Mouse (Mus musculus) adrenal gland, adult 18-20 months (tissue): ENCODE results near the gene Eif3k. TPM values are rescaled to one million over a fixed set of nuclear protein-coding genes. Genes with fewer than 3 reads are reported as not detected.

Experiments used
- total RNA-seq, 2 experiments: library from RNA; stranded (reverse); gene quantifications; 1 replicate in 1 of 2; 2 replicates in 1 of 2; pipeline ENCODE4 v1.2.3; 2021

Eif3k gene
- total RNA-seq, 2 experiments from 2014 or later = 227 to 253 TPM

Other genes starting within 250 kb of the Eif3k start
- gene Mrps12, start 240.0 kb downstream of the Eif3k start, total RNA-seq = 10 to 100 TPM; 72.4 to 79.4 TPM
- 10 to 100 TPM; 15.6 to 17.2 TPM for gene Sars2, start 239.9 kb downstream of the Eif3k start, total RNA-seq
- gene Ccer2, start 225.7 kb downstream of the Eif3k start, total RNA-seq = not detected
- gene Sirt2, start 215.1 kb downstream of the Eif3k start, total RNA-seq = 10 to 100 TPM; 78.1 to 86.7 TPM
- 10 to 100 TPM; 44.0 to 55.4 TPM for gene Nfkbib, start 214.4 kb downstream of the Eif3k start, total RNA-seq
- 1 to 10 TPM; 2.6 to 3.2 TPM for gene Rinl, start 192.9 kb downstream of the Eif3k start, total RNA-seq
- gene Hnrnpl, start 173.3 kb downstream of the Eif3k start, total RNA-seq = 100 to 1,000 TPM; 327 to 346 TPM
- 100 to 1,000 TPM; 474 to 780 TPM for gene Ech1, start 156.6 kb downstream of the Eif3k start, total RNA-seq
- 10 to 100 TPM; 10.3 to 14.0 TPM for gene Lgals4, start 148.0 kb downstream of the Eif3k start, total RNA-seq
- under 1 TPM in 1 of 2 experiments, not detected in 1; 0.54 TPM for gene Lgals7, start 118.0 kb downstream of the Eif3k start, total RNA-seq
- gene Capn12, start 100.4 kb downstream of the Eif3k start, total RNA-seq = under 1 TPM; 0.16 to 0.17 TPM
- 100 to 1,000 TPM; 197 to 233 TPM for gene Actn4, start 19.5 kb downstream of the Eif3k start, total RNA-seq
- 1 to 10 TPM in 1 of 2 experiments, under 1 TPM in 1; 0.96 to 2.4 TPM for gene Map4k1, start 186 bp upstream of the Eif3k start, total RNA-seq
- gene Ryr1, start 143.3 kb upstream of the Eif3k start, total RNA-seq = 1 to 10 TPM in 1 of 2 experiments, under 1 TPM in 1; 0.23 to 1.0 TPM
- 1 to 10 TPM; 1.4 to 1.9 TPM for gene Rasgrp4, start 153.0 kb upstream of the Eif3k start, total RNA-seq
- gene Fam98c, start 174.4 kb upstream of the Eif3k start, total RNA-seq = 1 to 10 TPM; 9.1 to 9.8 TPM
- gene Ggn, start 188.3 kb upstream of the Eif3k start, total RNA-seq = under 1 TPM; 0.64 to 0.83 TPM
- gene Spred3, start 188.5 kb upstream of the Eif3k start, total RNA-seq = 1 to 10 TPM; 5.3 to 7.0 TPM
- 100 to 1,000 TPM; 180 to 223 TPM for gene Psmd8, start 198.8 kb upstream of the Eif3k start, total RNA-seq
- under 1 TPM; 0.66 to 0.90 TPM for gene Catsperg1, start 232.2 kb upstream of the Eif3k start, total RNA-seq